Mouse (Mus musculus): ENCODE data around the gene Nrbf2. TPM values are rescaled to one million over a fixed set of nuclear protein-coding genes. Genes with fewer than 3 reads are reported as not detected.

Gene Nrbf2
- polyA plus RNA-seq, 1 experiment from 2014 or later: 34.8 TPM

GRCm38 (mm10) chr10:67282531-67282930 lies 2.6 kb downstream of the Nrbf2 start:
- H3K36me3 ChIP-seq (ENCODE audit: insufficient read depth): no peaks in the 10 kb centered on the region

DNA sequence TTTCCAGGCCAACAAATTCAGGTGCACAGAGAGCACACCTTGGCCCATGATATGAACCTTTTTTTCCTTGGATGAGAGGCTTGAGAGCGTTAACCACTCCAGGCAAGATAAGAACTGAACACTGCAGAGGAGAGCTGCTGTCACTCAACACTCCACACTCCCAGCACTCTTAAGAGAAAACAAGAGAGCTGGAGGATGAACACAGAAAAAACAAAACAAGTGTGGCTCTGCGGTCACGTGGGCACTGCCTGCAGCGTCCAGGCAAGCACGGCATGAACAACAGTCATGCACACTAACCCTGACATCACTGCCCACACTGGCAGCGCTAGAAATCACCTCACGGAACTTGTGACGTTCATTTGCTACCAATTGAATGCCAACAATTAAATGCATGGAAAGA lies 3.3 kb downstream of the Nrbf2 start:
- WGBS: 60% methylated on average over 8 of the region's 8 CpGs
- H3K36me3 ChIP-seq (ENCODE audit: insufficient read depth): no peaks in the 10 kb centered on the region
- H3K9me3 ChIP-seq (ENCODE audit: low read depth, low read length): no peaks in the 10 kb centered on the region
- DNase-seq: no peak
- peaks cover 6% of the 10 kb centered on the region; the same call in 1 of the 2 replicates for H3K4me1 ChIP-seq (ENCODE audit: insufficient read depth)
- H3K4me3 ChIP-seq (ENCODE audit: low read depth, low read length): no peak overlapping the region
- H3K4me2 ChIP-seq: no peak overlapping the region
- TF ChIP-seq CTCF (IDR thresholded peaks at IDR 0.05; ENCODE audit: low read depth): no peak
- no peak overlapping the region for H3K9ac ChIP-seq
- no peak for ATAC-seq (ENCODE audit: insufficient read depth)
- H3K27me3 ChIP-seq (ENCODE audit: insufficient read depth, low read length): no peaks in the 10 kb centered on the region
- H3K27ac ChIP-seq (ENCODE audit: low read depth): no peak overlapping the region

More at GRCm38 (mm10) chr10:67282531-67282930, 2.6 kb downstream of the Nrbf2 start:
- H3K9ac ChIP-seq: no peak overlapping the region
- H3K4me3 ChIP-seq (ENCODE audit: low read depth, low read length): no peak overlapping the region
- 70% methylated on average over 2 of the region's 2 CpGs for WGBS
- no peaks in the 10 kb centered on the region for H3K27me3 ChIP-seq (ENCODE audit: insufficient read depth, low read length)
- ATAC-seq (ENCODE audit: insufficient read depth) (no peak), DNase-seq (no peak)
- H3K27ac ChIP-seq (ENCODE audit: low read depth): no peak overlapping the region
- peaks cover 6% of the 10 kb centered on the region; the same call in 1 of the 2 replicates for H3K4me1 ChIP-seq (ENCODE audit: insufficient read depth)
- H3K9me3 ChIP-seq (ENCODE audit: low read depth, low read length): no peaks in the 10 kb centered on the region
- H3K4me2 ChIP-seq: no peak overlapping the region
- no peak for TF ChIP-seq CTCF (IDR thresholded peaks at IDR 0.05; ENCODE audit: low read depth)

GRCm38 (mm10) chr10:67275916-67276315 lies 9.2 kb downstream of the Nrbf2 start:
- Histone ChIP-seq H3K9me3 (ENCODE audit: low read depth, low read length) (no peaks in the 10 kb centered on the region), H3K27me3 (ENCODE audit: insufficient read depth, low read length) (no peaks in the 10 kb centered on the region), H3K36me3 (ENCODE audit: insufficient read depth) (peaks cover 16% of the 10 kb centered on the region), H3K4me2 (no peak overlapping the region), H3K27ac (ENCODE audit: low read depth) (no peak overlapping the region), H3K9ac (no peak overlapping the region), H3K4me3 (ENCODE audit: low read depth, low read length) (no peak overlapping the region), H3K4me1 (ENCODE audit: insufficient read depth) (no peaks in the 10 kb centered on the region)
- DNase-seq (no peak), ATAC-seq (ENCODE audit: insufficient read depth) (no peak)
- TF ChIP-seq CTCF (IDR thresholded peaks at IDR 0.05; ENCODE audit: low read depth): no peak

DNA sequence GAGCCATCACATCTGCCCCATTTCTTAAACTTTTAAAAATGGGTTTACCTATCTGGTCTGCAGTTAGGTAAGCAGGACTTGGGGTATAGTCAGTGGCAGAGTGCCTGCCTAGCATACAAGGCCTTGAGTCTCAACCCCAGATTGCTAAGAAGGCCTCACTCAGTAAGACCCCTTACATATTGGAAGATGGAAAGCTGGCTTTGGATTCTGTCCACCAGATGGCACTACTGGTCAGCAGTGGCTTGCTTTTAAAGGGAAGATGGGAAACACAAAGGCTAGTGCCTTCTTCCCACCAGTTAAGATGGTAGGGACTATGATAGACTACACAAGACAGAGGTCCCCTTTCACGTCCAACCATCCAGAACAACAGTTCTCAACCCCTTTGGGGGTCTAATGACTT lies 20.3 kb downstream of the Nrbf2 start:
- H3K9ac ChIP-seq: no peak overlapping the region
- peak; percentile 81 for DNase-seq
- H3K9me3 ChIP-seq (ENCODE audit: low read depth, low read length): no peaks in the 10 kb centered on the region
- H3K4me1 ChIP-seq (ENCODE audit: insufficient read depth): no peaks in the 10 kb centered on the region
- peak; percentile 76 for TF ChIP-seq CTCF (IDR thresholded peaks at IDR 0.05; ENCODE audit: low read depth)
- peaks cover 34% of the 10 kb centered on the region for H3K36me3 ChIP-seq (ENCODE audit: insufficient read depth)
- H3K4me3 ChIP-seq (ENCODE audit: low read depth, low read length): no peak overlapping the region
- no peaks in the 10 kb centered on the region for H3K27me3 ChIP-seq (ENCODE audit: insufficient read depth, low read length)
- H3K4me2 ChIP-seq: no peak overlapping the region
- ATAC-seq (ENCODE audit: insufficient read depth): no peak
- WGBS: 61% methylated on average over 1 of the region's 1 CpGs
- no peak overlapping the region for H3K27ac ChIP-seq (ENCODE audit: low read depth)

- WGBS: 91% methylated on average over 1 of the region's 1 CpGs
- H3K27ac ChIP-seq (ENCODE audit: low read depth): no peak overlapping the region
- peaks cover 55% of the 10 kb centered on the region for H3K36me3 ChIP-seq (ENCODE audit: insufficient read depth)
- ATAC-seq (ENCODE audit: insufficient read depth) (no peak), DNase-seq (no peak)
- H3K9me3 ChIP-seq (ENCODE audit: low read depth, low read length): no peaks in the 10 kb centered on the region
- no peak for TF ChIP-seq CTCF (IDR thresholded peaks at IDR 0.05; ENCODE audit: low read depth)
- no peaks in the 10 kb centered on the region for H3K27me3 ChIP-seq (ENCODE audit: insufficient read depth, low read length)
- no peaks in the 10 kb centered on the region for H3K4me1 ChIP-seq (ENCODE audit: insufficient read depth)
- H3K4me2 ChIP-seq: no peak overlapping the region
- no peak overlapping the region for H3K9ac ChIP-seq
- no peak overlapping the region for H3K4me3 ChIP-seq (ENCODE audit: low read depth, low read length)
Observed at GRCm38 (mm10) chr10:67253115-67253514, 32.0 kb downstream of the Nrbf2 start.

- WGBS: 66% methylated on average over 5 of the region's 5 CpGs
- H3K27me3 ChIP-seq (ENCODE audit: insufficient read depth, low read length): no peaks in the 10 kb centered on the region
- H3K36me3 ChIP-seq (ENCODE audit: insufficient read depth): peaks cover 53% of the 10 kb centered on the region
- DNase-seq: no peak
- no peaks in the 10 kb centered on the region for H3K4me1 ChIP-seq (ENCODE audit: insufficient read depth)
- no peak overlapping the region for H3K9ac ChIP-seq
- no peak overlapping the region for H3K4me2 ChIP-seq
- H3K27ac ChIP-seq (ENCODE audit: low read depth): no peak overlapping the region
- TF ChIP-seq CTCF (IDR thresholded peaks at IDR 0.05; ENCODE audit: low read depth): no peak
- H3K4me3 ChIP-seq (ENCODE audit: low read depth, low read length): no peak overlapping the region
- no peaks in the 10 kb centered on the region for H3K9me3 ChIP-seq (ENCODE audit: low read depth, low read length)
- no peak for ATAC-seq (ENCODE audit: insufficient read depth)
Observed at GRCm38 (mm10) chr10:67252353-67252752, 32.8 kb downstream of the Nrbf2 start.

DNA sequence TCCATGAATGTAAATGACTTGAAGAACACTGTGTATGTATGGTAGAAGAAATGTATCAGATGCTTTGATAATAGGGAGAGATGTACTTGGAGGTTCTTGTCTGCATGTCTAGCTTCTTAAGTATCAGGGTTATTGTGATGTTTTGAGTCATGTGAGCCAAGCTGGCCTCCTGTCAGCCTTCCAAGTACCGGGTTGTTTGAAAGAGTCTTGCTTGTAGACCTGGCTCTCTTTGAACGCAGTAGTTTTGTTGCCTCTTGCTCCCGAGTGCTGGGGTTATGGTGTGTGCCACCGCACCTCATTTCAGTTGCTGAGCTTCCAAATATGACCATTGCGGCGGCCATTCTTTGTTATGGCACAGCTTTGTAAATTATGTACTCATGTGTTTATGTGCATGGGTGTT lies 34.3 kb downstream of the Nrbf2 start:
- H3K4me2 ChIP-seq: no peak overlapping the region
- WGBS: 92% methylated on average over 6 of the region's 6 CpGs
- TF ChIP-seq CTCF (IDR thresholded peaks at IDR 0.05; ENCODE audit: low read depth): no peak
- no peak overlapping the region for H3K4me3 ChIP-seq (ENCODE audit: low read depth, low read length)
- no peak overlapping the region for H3K9ac ChIP-seq
- no peaks in the 10 kb centered on the region for H3K4me1 ChIP-seq (ENCODE audit: insufficient read depth)
- peaks cover 55% of the 10 kb centered on the region for H3K36me3 ChIP-seq (ENCODE audit: insufficient read depth)
- DNase-seq (no peak), ATAC-seq (ENCODE audit: insufficient read depth) (no peak)
- H3K27ac ChIP-seq (ENCODE audit: low read depth): no peak overlapping the region
- H3K9me3 ChIP-seq (ENCODE audit: low read depth, low read length): no peaks in the 10 kb centered on the region
- no peaks in the 10 kb centered on the region for H3K27me3 ChIP-seq (ENCODE audit: insufficient read depth, low read length)

DNA sequence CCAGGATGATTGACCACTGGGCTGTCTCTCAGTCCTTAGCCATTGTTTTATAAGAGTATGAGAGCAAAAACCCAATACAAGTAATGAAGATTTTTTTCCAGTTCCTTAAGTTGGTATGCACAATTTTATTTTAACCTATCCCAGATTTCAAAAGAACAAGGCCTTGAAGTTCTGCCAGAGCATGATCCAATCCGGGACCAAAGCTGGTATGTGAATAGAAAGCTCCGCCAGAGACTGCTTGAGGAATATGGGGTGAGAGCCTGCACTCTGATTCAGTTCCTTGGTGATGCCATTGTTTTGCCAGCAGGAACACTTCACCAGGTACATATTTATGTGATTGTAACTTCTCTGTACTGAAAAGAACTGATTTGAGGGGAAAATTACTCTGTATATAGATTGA lies 35.6 kb downstream of the Nrbf2 start:
- Histone ChIP-seq H3K36me3 (ENCODE audit: insufficient read depth) (peaks cover 59% of the 10 kb centered on the region), H3K4me3 (ENCODE audit: low read depth, low read length) (no peak overlapping the region), H3K4me2 (no peak overlapping the region), H3K27me3 (ENCODE audit: insufficient read depth, low read length) (no peaks in the 10 kb centered on the region), H3K27ac (ENCODE audit: low read depth) (no peak overlapping the region), H3K9ac (no peak overlapping the region), H3K9me3 (ENCODE audit: low read depth, low read length) (no peaks in the 10 kb centered on the region), H3K4me1 (ENCODE audit: insufficient read depth) (no peaks in the 10 kb centered on the region)
- DNase-seq: no peak
- no peak for TF ChIP-seq CTCF (IDR thresholded peaks at IDR 0.05; ENCODE audit: low read depth)
- WGBS: 96% methylated on average over 2 of the region's 2 CpGs
- no peak for ATAC-seq (ENCODE audit: insufficient read depth)
